Mouse (Mus musculus) ES-Bruce4 (cell line): ENCODE data around the gene Adamts12.

Source experiments
- CTCF ChIP-seq: IDR thresholded peaks from one replicate; pipeline ENCODE4 v1.8.1; 2011; ENCODE audit warnings: low read depth, low read length
- EP300 ChIP-seq: IDR thresholded peaks from 2 replicates; pipeline ENCODE4 v1.6.1; 2011; ENCODE audit warnings: low read depth, low read length; ENCODE audit not compliant: insufficient read depth

DNA sequence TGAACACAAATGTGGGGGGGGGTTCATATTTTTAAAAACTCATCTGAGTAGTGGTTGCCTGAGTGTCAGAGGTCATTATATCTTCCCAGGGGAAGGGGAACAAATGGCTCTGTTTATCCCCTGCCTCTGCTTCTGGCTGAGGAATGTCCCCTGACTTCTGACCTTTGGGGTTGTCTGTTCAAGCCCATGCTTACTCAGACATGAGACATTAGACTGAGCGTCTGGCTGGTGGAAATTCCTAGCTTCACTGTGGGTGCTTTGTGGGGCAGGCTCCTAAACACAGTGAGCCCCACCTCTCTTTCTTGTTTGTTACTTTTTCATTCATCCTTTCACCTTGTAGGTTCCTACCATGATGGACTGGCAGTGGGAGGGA lies 20.4 kb downstream of the Adamts12 start:
- no peak for TF ChIP-seq CTCF
- no peak for TF ChIP-seq EP300
